Mouse (Mus musculus): ENCODE measurements at regions not wholly inside any gene's neighbourhood (a gene's known extent, or its start where the extent isn't known, plus 50 kb on each side); places are given as distances from the start of the nearest gene placed in this dataset.

DNA sequence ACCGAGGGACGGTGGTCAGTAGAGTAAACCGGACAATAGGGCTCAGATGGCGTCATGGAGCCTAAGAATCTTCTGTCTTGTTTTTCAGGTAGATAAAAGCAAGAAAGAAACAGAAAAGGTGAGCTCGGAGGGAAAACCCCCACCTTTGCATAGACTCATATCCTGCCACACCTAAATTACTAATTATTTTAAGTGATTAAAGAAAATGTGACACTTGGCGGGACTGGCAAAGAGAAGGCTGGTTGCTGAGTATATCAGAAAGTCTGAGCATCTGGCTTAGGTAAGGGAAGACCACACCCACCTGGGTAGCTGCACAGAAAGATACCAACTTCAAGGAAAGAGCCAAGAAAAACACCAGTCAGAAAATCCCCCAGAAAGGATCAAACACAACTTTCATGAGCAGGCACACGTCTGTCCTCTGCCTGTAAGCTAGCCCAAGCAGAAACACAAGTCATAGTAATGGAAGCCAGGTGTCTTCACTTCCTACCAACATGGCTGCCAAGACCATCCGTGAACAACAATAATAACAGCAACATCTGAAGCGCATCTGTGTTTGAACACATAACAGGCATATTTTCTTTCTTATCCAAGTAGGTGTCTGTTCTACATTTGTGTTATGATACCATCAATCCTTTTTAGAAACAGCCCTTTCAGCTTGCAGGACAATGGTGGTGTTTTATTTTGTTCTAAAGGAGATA is 198.3 kb upstream of the Jarid2 start:
- no peak for DNase-seq

DNA sequence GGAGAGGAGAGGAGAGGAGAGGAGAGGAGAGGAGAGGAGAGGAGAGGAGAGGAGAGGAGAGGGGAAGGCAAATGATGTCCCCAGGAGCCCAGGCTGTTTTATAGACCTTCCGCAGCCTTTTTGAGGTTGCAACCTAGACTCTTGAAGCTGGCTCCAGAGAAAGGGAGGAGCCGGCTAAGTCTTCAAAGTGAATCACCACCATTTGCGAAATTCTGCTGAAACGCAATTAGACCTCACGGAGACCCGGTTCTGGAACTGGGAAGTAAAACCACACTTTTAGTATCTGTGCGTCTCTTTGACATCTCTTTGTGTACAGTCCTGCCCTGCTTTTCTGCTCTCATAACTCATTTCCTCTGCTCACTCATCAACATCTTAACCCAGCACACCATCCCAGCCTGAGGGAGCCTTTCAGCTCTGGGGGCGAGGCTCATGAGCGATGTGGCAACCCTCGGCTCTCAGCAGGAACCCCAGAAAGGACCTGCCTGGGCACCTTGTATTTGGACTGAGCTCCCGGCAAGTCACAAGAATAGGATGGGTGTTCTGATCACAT is 196.6 kb upstream of the Jarid2 start:
- DNase-seq: no peak

DNA sequence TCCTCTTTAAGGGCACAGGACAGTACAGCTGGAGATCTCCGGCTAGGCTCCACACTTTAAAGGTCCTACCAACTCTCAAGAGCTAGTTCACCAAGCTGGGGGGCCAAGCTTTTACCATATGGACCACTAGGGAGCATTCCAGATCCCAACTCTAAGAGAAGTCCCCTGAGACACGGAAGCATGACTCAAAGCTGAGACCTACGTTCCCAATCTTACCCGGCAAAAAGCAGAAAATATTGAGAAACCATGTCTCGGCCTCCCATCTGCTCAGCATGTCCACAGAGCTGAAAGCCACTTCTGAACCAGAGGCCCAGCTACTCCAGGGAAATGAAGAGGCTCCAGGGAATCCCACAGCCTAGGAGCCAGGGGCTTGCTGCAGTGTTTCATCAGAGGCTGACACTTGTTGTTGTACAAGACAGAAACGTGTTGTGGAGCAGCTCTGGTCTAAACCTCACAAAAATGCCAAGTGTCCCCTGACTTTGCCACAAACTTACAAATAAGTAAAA is 194.6 kb upstream of the Jarid2 start:
- DNase-seq: no peak

DNA sequence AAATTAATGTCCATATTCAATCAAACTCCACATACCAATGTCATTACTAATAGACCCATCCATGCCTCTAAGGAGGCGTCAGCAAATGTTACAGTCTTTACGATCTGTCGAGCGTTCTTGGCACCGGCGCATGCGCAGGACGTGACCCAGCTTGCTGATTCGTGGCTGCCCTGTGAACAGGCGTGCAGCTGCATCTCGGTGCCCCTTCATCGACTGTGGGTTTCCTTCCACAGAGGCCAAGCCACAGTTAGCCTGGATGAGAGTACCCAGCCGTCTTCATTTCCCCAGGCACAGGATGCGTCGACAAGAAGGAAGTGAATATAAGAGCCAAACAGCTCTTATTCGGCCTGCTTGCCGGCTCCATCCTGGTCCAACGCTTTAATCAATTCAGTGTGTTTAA is 193.8 kb upstream of the Jarid2 start:
- DNase-seq: no peak

DNA sequence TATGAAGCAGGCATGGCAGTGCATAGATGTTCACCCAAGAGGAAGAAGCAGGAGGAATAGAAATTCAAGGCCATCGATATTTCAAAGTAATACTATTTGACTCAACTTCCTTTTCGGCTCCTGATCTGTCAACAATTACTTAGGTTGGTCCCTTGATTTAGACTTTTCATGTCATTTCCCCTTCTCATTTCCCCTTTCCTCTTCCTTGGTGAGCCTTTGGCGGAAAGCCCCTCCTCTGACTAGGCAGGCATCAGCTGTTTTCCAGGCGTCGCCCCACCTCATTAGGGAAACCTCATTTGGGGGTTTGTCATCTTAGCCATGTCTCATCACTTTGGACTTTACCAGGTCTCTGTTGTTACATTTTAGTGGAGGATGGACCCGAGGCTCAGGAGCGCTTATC is 191.0 kb upstream of the Jarid2 start:
- DNase-seq: no peak

DNA sequence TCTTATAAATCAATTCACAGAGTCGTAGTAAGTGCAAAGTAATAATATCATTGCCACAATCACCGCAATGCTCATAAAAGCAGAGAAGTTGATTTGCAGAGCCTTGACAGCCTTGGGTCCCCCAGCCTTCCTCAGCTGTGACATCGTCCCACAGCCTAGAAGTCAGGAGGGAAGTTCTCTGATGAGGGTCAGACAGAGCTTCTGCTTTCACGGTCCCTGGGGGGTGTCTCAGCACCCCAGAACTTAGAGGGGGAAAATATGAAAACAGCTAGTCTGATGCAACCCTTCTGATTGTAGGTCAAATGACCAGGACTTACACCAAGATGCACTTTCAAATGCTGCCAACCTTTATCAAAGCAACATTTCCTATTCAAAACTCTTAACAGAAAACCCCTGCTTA is 188.9 kb upstream of the Jarid2 start:
- no peak for DNase-seq

DNA sequence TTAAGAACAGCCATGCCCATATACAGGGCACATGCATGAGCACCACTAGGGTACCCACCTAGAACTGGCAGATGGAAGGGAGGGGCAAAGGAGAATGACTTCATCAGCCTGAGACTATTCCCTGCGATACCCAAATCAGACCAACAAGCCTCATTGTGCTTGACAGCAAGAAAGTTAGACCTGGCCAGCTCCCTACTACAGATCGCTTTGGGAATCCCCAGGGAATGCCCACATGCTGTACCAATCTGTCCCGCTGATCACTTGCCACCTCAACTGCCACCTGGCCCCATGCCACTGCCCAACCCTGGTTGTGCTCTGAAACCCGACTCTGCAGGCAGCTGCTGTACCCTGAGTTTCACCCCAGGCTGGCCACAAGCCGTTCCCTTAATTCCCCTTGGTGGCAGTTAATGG is 188.0 kb upstream of the Jarid2 start:
- no peak for DNase-seq

DNA sequence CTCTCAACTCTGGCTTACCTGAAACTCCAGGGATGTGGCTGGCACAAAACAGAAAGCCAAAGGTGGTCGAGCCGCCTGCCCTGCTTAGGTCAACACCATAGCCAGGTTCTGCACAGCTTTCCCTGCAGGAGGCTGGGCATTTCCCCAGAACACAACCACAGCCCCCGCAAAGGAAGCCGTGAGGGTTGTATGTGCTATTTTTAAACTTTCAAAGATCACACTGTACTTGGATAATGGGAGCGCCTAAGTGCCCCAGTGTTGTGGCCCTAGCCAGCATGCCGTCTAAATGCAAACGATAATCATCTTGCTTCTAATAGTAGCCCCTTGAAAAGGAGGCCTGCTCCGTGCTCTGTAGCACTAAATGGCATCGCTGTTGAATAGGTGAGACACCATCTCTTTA is 184.5 kb upstream of the Jarid2 start:
- DNase-seq: no peak

DNA sequence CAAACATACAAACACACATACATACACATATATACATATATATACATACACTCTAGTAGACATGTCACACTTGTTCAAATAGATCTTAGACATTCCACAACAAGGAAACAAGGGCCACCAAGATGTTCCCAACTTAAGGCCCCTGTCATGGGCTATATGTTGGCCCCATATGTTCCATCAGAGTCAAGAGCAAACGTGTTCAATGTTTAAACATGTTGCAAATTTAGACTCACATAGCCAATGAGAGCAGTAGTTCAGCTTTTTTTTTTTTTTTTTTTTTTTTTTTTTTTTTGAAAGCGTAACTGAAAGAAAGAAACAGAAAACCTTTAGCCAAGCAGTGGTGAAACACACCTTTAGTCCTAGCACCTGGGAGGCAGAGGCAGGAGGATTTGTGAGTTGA is 183.0 kb upstream of the Jarid2 start:
- no peak for DNase-seq

DNA sequence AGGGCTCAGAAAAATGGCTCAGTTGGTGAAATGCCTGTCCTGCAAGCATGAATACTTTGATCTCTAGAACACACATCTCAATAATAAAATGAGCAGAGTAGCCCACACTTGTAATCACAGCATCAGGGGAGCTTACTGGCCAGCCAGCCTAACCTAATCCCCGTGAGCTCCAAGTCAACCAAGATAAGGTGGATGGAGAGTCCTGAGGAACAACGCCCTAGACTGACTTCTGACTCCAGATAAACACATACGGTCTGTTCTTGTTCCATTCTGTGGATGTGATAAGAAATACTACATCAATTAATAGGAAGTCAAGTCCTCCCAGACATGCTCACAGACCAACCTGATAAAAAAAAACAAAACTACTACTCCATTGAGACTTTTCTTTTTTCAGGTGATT is 180.4 kb upstream of the Jarid2 start:
- DNase-seq: no peak

DNA sequence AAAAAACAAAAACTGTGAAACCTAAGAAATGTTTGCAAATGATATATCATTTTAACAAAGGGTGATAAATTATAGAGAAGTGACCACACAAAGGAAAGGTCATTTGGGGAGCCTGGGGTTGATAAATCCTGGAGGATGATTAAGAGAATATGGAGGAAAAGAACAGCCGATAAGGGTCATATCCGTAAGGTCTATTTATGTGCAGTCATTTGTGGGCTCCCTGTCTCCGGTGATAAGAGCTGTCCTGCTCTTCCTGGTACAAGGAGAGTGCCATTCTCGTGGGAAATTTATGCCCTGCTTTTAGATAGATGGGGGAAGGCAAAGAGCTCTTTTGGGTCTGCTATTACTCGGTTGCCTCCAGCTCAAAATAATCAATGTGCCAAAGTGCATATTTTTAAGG is 175.9 kb upstream of the Jarid2 start:
- DNase-seq: no peak

DNA sequence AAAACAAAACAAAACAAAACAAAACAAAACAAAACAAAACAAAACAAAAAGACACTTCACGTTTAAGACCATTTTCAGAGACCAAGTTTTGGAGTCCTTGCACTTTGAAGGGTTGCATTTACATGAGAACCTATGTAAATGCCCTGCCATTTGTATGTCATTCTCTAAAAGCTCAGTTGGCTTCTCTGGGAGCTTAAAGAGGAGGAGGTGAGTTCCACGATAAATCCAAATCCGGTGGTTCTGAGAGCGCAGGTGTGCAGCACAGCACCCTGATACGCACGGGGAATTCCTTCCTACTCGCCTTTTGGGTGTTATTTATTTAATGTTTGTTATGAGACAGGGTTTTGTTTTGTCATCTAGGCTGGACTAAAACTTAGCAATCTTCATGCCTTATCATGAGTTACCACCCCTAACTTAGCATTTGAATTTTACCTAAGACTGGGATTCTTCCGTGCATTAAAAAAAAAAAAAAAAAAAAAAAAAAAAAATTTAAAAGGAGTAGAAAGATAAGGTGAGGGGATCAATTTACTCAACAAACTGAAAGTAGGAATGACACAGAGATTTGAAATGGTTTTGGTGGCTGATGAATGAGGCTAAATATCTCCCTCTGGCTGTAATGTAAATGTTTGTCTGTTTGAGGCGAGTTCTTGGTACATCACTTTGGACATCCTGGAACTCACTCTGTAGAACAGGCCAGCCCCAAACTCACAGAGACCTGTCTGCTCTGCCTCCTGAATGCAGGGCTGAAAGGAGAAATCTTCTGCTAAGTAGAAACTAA is 174.4 kb upstream of the Jarid2 start:
- no peak for DNase-seq

DNA sequence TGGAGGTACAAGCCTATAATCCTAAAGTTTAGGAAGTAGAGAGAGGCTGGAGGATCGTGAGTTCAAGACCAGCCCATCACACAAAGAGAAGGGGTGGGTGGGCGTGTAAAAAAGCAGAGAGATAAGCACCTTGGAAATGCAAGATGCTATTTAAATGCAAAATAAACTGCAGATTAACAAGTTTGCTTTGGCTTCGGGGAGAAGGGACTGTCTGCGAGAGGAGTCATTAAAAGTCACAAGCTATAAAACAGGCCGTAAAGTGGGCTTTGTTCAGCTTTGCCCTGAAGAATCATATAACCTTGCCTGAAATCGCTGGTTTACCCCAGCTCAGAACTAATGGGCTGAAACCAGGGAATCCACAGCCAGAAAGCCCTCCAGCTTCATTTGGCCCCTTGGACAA is 173.3 kb upstream of the Jarid2 start:
- no peak for DNase-seq

DNA sequence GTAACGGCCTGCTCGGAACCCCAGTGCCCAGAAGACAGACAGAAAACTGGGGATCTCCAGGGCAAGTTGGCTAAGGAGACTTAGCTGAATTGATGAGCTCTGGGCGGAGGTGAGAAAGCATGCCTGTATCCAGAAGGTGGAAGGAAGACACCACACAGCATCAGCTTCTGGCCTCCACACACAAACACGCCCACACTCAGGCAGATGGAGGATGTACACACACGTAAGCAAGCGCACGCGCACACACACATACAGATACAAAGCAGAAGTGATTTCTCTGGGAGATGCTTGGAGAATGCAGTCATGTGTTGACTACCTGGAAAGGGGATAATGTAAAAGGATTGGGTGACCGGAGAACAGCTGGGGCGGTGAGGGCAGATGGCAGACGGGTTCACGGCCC is 171.2 kb upstream of the Jarid2 start:
- no peak for DNase-seq

DNA sequence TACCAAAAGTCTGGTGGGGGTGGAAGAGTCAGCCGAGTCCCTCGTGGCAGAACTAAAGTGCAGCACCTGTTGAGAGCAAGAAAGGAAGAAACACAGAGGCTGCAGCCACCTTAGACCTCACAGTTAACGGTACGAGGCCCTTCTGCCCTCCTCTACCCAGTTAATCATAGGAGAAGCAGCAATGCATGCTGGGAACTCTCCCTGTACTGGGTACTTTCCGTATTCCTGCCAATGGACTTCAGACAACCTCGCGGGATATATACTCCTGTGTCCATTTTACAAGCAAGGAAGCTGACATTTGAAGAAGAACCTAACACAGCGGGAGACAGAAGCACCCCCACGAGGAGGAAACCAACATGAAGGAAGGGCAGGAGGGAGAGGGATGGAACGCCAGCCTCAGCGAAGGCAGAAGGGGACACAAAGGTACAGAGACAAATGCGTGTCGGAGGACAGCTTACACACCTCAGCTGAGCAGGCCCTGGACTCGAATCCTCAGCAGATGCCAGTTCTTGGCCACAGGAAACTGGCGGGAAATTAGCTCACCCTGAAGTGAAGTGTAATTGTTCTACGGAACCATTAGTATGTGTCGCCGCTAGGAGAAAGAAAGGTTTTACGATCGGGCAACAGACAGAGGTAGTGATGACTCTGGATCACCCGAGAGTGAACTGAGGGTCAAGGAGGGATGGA is 170.6 kb upstream of the Jarid2 start:
- no peak for DNase-seq

DNA sequence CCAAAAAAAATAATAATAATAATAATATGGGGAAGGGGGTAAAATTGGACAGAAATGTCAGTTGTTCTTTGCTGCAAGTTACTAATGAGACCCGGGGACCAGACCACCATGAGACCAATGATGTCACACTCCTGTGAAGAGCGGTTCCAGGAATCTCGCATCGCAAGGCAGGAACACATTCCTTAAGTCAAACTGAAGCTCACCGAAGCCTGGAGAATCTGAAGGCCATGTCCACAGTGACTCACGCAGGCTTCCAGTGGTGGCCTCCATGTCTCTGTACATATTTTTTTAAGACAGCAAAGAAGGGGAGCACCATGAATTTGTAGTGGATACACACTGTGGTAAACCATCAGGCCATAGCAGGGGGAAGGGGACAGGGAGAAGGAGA is 170.1 kb upstream of the Jarid2 start:
- DNase-seq: no peak

DNA sequence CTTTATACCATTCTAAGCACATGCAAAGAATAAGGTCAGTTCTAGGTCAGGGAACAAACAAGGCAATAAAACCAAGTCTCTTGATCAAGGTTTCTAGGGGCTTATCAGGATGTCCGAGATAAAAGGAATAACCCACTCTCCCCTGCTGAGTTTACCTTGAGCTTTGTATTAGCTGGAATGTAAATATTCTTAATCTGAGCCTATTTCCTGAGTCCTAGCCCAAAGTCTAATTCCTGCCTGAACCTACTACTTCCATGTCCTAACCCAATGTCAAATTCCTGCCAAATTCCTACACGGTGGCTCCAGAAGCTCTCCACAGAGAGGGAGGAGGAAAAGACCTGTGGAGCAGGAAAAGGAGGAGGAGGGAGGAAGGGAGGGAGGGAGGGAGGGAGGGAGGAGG is 169.6 kb upstream of the Jarid2 start:
- no peak for DNase-seq

DNA sequence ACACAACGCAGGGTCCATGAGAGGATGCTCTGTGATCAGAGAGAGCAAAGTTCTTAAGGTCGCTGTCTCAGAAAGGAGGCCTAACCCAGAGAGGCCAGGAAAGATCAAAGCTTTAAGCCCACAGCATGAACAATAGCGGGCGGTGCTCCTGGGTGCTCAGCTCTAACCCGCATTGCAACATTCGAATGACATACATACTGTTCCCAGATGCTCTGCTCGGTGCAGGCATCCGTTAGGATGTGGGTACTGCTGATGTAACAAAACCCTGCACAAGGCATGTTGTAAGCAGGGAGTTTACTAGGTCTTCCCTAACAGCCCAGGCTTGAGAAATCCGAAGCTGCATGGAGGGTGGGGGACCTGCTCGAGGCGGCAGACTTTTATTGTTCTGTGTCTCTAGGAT is 164.6 kb upstream of the Jarid2 start:
- no peak for DNase-seq

DNA sequence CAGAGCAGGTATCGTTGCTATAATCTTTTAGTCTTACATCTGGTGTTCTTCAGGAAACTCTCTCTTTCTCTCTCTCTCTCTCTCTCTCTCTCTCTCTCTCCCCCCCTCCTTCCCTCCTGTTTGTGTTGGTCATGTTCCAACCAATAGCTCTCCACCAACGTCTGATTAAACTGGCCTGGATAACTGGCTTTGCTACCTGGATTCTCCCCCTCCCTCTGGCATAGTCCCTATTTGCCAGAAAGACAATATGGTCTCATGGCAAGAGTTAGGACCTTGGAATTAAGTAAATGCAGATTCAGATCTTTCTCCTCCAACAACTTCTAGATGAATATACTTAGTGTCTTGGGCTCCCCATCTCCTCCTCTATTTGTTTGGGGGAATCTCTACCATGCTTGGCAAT is 161.6 kb upstream of the Jarid2 start:
- DNase-seq: no peak

DNA sequence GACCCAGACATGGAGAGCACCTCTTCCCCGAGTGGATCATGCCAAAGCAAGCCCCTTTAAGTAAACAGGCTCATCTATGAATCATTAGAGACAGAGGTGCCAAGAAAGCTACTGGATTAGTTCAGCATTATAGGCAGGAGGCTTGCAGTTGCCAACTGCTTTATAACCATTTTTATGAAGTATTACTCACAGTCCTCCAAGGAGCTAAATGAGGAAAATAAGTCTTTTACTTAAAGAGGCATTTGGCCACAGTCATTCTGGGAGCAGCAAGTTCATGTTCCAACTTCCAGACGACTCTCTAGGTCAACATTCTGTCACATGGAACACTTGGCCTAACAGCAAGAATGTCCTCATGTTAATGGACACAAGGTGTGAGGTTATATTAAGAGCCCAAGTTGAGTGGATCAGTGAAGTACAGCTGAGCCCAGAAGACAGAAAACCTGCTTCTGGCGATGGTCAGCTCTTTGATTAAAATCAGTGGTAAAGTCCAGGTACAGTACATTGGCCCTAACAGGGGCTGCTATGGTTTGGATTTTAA is 160.0 kb upstream of the Jarid2 start:
- no peak for DNase-seq

DNA sequence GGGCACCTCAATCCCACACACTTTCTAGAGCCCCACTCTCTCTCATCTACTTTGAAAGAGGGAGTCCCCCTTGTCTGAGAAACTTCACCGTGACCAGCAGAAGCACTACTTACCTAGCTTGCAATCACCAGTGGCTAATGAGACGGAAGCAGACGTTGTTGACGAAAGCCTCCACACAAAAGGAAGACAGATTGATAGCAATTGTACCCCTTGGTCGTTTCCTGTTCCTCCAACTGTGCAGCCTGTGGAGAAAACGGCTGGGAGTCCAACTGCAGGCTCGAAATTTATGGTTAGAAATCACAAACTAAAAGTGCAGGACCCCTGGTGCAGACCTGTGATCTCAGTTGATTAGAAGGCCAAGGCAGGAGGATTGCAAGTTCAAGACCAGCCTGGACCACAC is 155.8 kb upstream of the Jarid2 start:
- no peak for DNase-seq

DNA sequence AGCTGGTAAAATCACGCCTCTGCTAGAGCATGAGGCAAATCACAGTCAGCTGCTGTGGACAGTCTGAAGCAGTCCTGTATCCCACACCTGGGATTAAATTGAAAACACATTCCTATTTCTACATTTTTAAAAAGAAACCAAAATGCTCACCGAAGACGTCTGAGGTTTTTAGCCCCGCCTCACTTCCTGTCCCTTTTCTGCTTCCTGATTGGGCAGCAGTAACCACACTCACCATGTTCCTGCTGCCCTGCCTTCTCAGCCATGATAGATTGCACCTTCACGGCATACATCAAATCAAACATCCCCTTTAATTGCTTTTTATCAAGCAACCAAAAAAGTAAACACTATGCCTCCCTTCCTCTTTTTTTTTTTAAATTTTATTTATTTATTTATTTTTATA is 150.1 kb upstream of the Jarid2 start:
- DNase-seq: no peak

DNA sequence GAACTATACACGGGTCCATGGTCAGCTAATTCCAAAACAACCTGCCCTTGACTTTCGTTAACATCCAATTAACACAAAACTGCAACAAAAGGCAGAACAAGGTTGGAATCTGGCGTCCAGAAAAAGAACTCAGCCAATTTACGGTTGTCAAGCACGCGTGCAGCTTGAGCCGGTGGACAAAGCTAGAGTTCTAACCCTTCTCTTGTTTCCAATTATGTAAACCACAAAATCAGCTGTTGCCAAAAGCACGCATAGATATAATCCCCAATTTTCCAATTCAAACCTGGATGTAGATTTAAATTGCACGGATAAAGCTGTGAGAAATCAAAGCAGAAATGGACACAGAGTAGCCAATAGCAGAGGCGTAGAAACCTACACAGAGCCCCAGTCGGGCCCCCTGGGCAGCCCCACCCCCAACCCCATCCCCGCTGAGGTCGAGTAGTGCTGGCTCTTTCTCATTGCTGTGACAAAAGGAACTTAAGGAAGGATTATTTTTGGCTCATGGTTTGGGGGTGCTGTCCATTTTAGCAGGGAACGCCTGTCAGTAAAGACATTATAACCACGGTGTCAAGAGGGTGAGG is 149.0 kb upstream of the Jarid2 start:
- no peak for DNase-seq
